Mouse (Mus musculus) cerebellum, adult 8-10 months (tissue): ENCODE data around the gene Pacs2.

Experiments used
- DNase-seq: peaks from one replicate; pipeline ENCODE4 v3.0.0; 2022

The Pacs2 gene

GRCm38 (mm10) chr12:113044916-113045677 is 30.8 kb downstream of the Pacs2 start:
- DNase-seq, result peak; percentile 71

- DNase-seq, result no peak
Measured at GRCm38 (mm10) chr12:113046861-113047260, 32.6 kb downstream of the Pacs2 start.

GRCm38 (mm10) chr12:113048103-113048502 is 33.8 kb downstream of the Pacs2 start:
- DNase-seq, result no peak

GRCm38 (mm10) chr12:113049836-113050235 is 35.5 kb downstream of the Pacs2 start:
- no peak for DNase-seq

- DNase-seq, result no peak
Measured at GRCm38 (mm10) chr12:113050671-113051070, 36.4 kb downstream of the Pacs2 start.

GRCm38 (mm10) chr12:113051628-113052403 is 37.5 kb downstream of the Pacs2 start:
- no peak for DNase-seq

- no peak for DNase-seq
Measured at GRCm38 (mm10) chr12:113056089-113056488, 41.8 kb downstream of the Pacs2 start.

- DNase-seq, result no peak
Measured at GRCm38 (mm10) chr12:113060178-113060577, 45.9 kb downstream of the Pacs2 start.

- no peak for DNase-seq
Measured at GRCm38 (mm10) chr12:113061606-113062005, 47.3 kb downstream of the Pacs2 start.

- DNase-seq, result no peak
Measured at GRCm38 (mm10) chr12:113062201-113062600, 47.9 kb downstream of the Pacs2 start.

GRCm38 (mm10) chr12:113063700-113064099 is 49.4 kb downstream of the Pacs2 start:
- DNase-seq, result no peak

GRCm38 (mm10) chr12:113068002-113068401 is 53.7 kb downstream of the Pacs2 start:
- DNase-seq, result no peak

GRCm38 (mm10) chr12:113069389-113069788 is 55.1 kb downstream of the Pacs2 start:
- no peak for DNase-seq

- no peak for DNase-seq
Measured at GRCm38 (mm10) chr12:113071321-113071720, 57.0 kb downstream of the Pacs2 start.

GRCm38 (mm10) chr12:113071827-113072226 is 57.5 kb downstream of the Pacs2 start:
- no peak for DNase-seq

GRCm38 (mm10) chr12:113073420-113074328 is 59.4 kb downstream of the Pacs2 start:
- no peak for DNase-seq

- DNase-seq, result peak; percentile 87
Measured at GRCm38 (mm10) chr12:113074329-113075062, 60.2 kb downstream of the Pacs2 start, which contains the start of gene Tex22. TSS of gene Tex22 (plus strand) at chr12:113074502.

- DNase-seq, result peak; percentile 92
Measured at GRCm38 (mm10) chr12:113075063-113075454, 60.8 kb downstream of the Pacs2 start.

- no peak for DNase-seq
Measured at GRCm38 (mm10) chr12:113075486-113075885, 61.2 kb downstream of the Pacs2 start.

- DNase-seq, result no peak
Measured at GRCm38 (mm10) chr12:113087276-113087675, 73.0 kb downstream of the Pacs2 start.

GRCm38 (mm10) chr12:113088026-113088425 is 73.7 kb downstream of the Pacs2 start:
- DNase-seq, result no peak

GRCm38 (mm10) chr12:113089107-113089506 is 74.8 kb downstream of the Pacs2 start:
- DNase-seq, result no peak
